Mouse (Mus musculus) cerebellum, adult 2 months (tissue): ENCODE results near the gene Prkag2.

Source experiments
- CTCF ChIP-seq: fragments of 200-500 bp; IDR thresholded peaks from 2 replicates; pipeline ENCODE4 v1.5.1; 2011; ENCODE audit warnings: low read depth, mild to moderate bottlenecking, control low read depth, low read length, moderate library complexity, borderline replicate concordance; ENCODE audit not compliant: insufficient read depth
- POLR2A ChIP-seq: fragments of 200-500 bp; IDR thresholded peaks from 2 replicates; pipeline ENCODE4 v1.6.1; 2011; ENCODE audit warnings: low read length, control low read depth, borderline replicate concordance; ENCODE audit not compliant: insufficient read depth

DNA sequence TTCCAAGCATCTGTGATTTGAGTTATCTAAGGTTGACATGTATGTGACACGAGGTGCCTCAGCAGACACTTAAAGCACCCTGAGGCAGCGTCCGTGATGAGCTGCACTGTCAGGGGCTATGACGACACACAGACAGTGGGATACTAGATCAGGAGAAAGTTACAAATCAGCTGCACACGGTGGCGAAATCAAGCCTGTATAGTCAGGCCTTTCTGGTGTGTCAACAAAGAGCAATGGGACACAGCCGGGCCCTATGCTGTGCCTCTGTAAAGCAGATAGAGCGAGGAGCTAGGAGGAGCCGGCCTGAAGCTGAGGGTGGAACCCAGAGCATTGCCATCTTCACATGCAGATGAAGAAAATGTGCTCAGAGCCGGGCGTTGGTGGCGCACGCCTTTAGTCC is 12.3 kb downstream of the Prkag2 start:
- TF ChIP-seq POLR2A, result no peak
- no peak for TF ChIP-seq CTCF
